Mouse (Mus musculus) heart, adult 2 months (tissue): Measurements from ENCODE around the gene Slc25a42. TPM values are rescaled to one million over a fixed set of nuclear protein-coding genes. Genes with fewer than 3 reads are reported as not detected.

Source experiments
- DNase-seq, 2 experiments: peaks; one replicate each; pipeline ENCODE4 v3.0.0; 2021
- H3K27ac ChIP-seq: fragments of 200-600 bp; 2 replicates; pipeline ENCODE4 v1.8.1; 2022
- H3K27me3 ChIP-seq: fragments of 200-500 bp; 2 replicates; pipeline ENCODE4 v1.6.1; 2012; ENCODE audit warnings: mild to moderate bottlenecking, low read length, inconsistent platforms, mixed read lengths; ENCODE audit not compliant: control insufficient read depth, insufficient read depth
- H3K36me3 ChIP-seq: fragments of 200-500 bp; 2 replicates; pipeline ENCODE4 v1.6.1; 2012; ENCODE audit warnings: low read length, inconsistent platforms; ENCODE audit not compliant: control insufficient read depth, insufficient read depth
- H3K4me1 ChIP-seq: fragments of 200-500 bp; 2 replicates; pipeline ENCODE4 v1.6.1; 2011; ENCODE audit warnings: low read length; ENCODE audit not compliant: control insufficient read depth, insufficient read depth
- H3K4me3 ChIP-seq: fragments of 200-600 bp; 2 replicates; pipeline ENCODE4 v1.8.1; 2022
- H3K79me2 ChIP-seq: fragments of 200-500 bp; replicated peaks from 2 replicates; pipeline ENCODE4 v1.6.1; 2012; ENCODE audit warnings: mild to moderate bottlenecking, inconsistent platforms, low read length, moderate library complexity, mixed read lengths; ENCODE audit not compliant: control insufficient read depth, insufficient read depth
- H3K9ac ChIP-seq: fragments of 200-500 bp; 2 replicates; pipeline ENCODE4 v1.6.1; 2012; ENCODE audit warnings: low read depth, mild to moderate bottlenecking, control low read depth, inconsistent platforms, low read length, mixed read lengths
- CTCF ChIP-seq: fragments of 200-600 bp; IDR thresholded peaks from 2 replicates; pipeline ENCODE4 v1.8.1; 2022; ENCODE audit warnings: antibody characterized with exemption, mild to moderate bottlenecking, moderate library complexity
- EP300 ChIP-seq: fragments of 200-500 bp; IDR thresholded peaks from 2 replicates; pipeline ENCODE4 v1.6.1; 2011; ENCODE audit warnings: low read depth, low read length, control low read depth; ENCODE audit not compliant: insufficient read depth
- POLR2A ChIP-seq: fragments of 200-500 bp; IDR thresholded peaks from 2 replicates; pipeline ENCODE4 v1.6.1; 2011; ENCODE audit warnings: mild to moderate bottlenecking, low read depth, low read length, control low read depth; ENCODE audit not compliant: insufficient read depth
- WGBS: fragments of 180-500 bp; shearing (Covaris S2); methylation state at CpG from one replicate; pipeline ENCODE4 v1.1.7; 2018; 5-methylcytosine and 5-hydroxymethylcytosine counted together
- intact Hi-C: fragments of 180-260 bp; cut with DNase I; formaldehyde crosslinking; loops from one replicate; pipeline ENCODE4 v1.15.1; 2025
- long read RNA-seq: library from polyadenylated mRNA; stranded (forward); transcript quantifications from one replicate; pipeline ENCODE4 v2.0.0, GENCODE M21; 2021
- polyA plus RNA-seq: library from polyadenylated mRNA; depleted of rRNA; stranded (reverse); fragments of >200 nt; gene quantifications from 2 replicates; pipeline ENCODE4 v1.2.3, GENCODE M21; 2012; rRNA removed
- total RNA-seq, 2 experiments: library from RNA; stranded (reverse); gene quantifications; 2 replicates each; pipeline ENCODE4 v1.2.3; 2021

Gene Slc25a42
- total RNA-seq, result 10 to 100 TPM; 49.6 to 51.6 TPM
- polyA plus RNA-seq, result 111 and 128 TPM in 2 replicates
- long read RNA-seq, transcript Slc25a42-202 (8 exons, 3,196 nt), result major isoform, 11 of 17 reads
- long read RNA-seq, partial matches to known transcripts, result 3 of 17 reads
- long read RNA-seq, other reads (novel, unspliced or antisense), result 1 of 17 reads

DNA sequence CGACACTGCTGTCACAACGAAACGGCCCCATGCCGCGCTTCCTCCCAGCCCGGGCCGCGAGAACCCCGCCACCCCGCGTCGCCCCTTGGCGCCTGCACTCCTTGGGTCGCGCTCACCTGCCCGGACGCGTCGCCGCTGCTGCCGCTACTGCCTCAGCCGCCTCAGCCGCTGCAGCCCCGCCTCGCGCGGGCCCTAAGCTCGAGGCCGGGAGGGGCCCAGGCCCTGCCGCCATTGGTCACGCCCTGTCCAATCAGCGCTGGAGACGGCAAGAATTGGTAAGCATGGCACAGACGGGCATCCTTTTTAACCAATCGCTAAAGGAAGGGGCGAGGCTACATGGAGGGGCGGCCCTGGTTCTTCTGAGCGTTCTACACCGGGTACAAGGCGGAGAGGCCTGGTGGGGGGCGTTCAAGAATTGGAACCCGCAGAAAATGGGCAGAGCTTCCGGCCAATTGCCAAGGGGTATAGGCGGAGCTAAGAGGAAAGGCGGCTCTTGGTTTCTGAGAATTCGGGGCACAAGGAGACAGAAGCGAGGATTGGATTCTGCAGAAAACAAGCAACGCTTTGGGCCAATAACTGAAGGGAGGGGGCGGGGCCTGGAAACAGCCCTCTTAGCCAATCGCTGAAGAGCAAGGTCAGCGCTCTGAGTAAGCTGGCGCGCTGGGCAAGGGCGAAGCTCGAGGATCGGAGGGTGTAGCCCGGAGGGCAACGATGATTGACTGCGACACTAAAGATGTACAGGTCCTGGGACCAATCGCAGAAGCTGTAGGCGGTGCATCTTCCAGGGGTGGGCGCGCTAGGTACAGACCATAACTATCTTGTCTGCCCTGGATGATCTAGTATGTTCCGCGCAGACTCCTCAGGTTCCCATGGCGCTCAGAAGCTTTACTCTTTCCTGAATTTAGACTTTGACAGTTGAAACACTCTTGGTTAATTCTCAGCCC, at the start of gene Slc25a42:
Gene Slc25a42 (minus strand): TSS at position 194 of the 944 bp plus-strand sequence.
- Histone ChIP-seq H3K4me3 (peak within 1 kb of the TSS; percentile 73), H3K9ac (peak within 1 kb of the TSS; percentile 86), H3K27me3 (no peaks in the 10 kb centered on the region), H3K36me3 (no peaks in the 10 kb centered on the region), H3K4me1 (peaks cover 5% of the 10 kb centered on the region), H3K79me2 (no peaks in the 10 kb centered on the region), H3K27ac (peak within 1 kb of the TSS; percentile 96)
- TF ChIP-seq EP300 (peak; percentile 79), POLR2A (peak; percentile 83), CTCF (peak; percentile 23; the same call in 1 of the 2 replicates)
- intact Hi-C loops, result loop anchor here (2.0 to 5.0 kb wide), 2 partner anchors 22 to 310 kb away; partner anchors contain the start of genes Armc6, Ndufa13, Sugp2 and Tssk6
- peak; percentile 95 to 99 for DNase-seq
- under 1% methylated on average over 65 of the region's 66 CpGs for WGBS

GRCm38 (mm10) chr8:70259043-70259442, 46.9 kb upstream of the Slc25a42 start:
- no peaks in the 10 kb centered on the region for H3K27me3 ChIP-seq
- no peak overlapping the region for H3K4me3 ChIP-seq
- no peaks in the 10 kb centered on the region for H3K79me2 ChIP-seq
- no peak for DNase-seq
- peaks cover 3% of the 10 kb centered on the region; the same call in 1 of the 2 replicates for H3K4me1 ChIP-seq
- 51% methylated on average over 2 of the region's 2 CpGs for WGBS
- intact Hi-C loops, result no loop called here
- TF ChIP-seq POLR2A (no peak), EP300 (no peak), CTCF (no peak)
- no peak overlapping the region for H3K27ac ChIP-seq
- H3K9ac ChIP-seq, result no peak overlapping the region
- H3K36me3 ChIP-seq, result no peaks in the 10 kb centered on the region

DNA sequence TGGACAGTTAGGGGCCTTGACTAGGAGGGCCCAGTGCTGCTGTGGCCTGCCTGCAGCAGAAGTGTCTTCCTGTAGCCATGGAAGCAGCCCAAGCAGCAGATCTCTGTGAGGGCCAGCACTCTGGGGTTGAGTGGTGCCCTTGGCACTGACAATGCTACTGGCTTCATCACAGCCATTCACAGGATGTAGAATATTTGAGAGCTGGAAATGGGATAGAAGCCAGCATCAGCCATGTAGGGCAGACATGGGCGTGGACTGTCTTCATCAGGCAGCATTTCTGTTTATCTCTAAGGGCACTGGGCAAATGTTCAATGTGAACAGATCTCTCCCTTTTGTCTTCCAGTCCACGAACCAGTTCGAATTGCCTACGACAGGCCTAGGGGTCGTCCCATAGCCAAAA, 46.5 kb upstream of the Slc25a42 start:
- peak in 1 of 2 experiments; percentile 21 for DNase-seq
- 36% methylated on average over 5 of the region's 5 CpGs for WGBS
- Histone ChIP-seq H3K27me3 (no peaks in the 10 kb centered on the region), H3K4me3 (no peak overlapping the region), H3K4me1 (peaks cover 3% of the 10 kb centered on the region; the same call in 1 of the 2 replicates), H3K27ac (no peak overlapping the region), H3K79me2 (no peaks in the 10 kb centered on the region), H3K9ac (no peak overlapping the region), H3K36me3 (no peaks in the 10 kb centered on the region)
- TF ChIP-seq EP300 (no peak), CTCF (no peak), POLR2A (no peak)
- intact Hi-C loops, result no loop called here

DNA sequence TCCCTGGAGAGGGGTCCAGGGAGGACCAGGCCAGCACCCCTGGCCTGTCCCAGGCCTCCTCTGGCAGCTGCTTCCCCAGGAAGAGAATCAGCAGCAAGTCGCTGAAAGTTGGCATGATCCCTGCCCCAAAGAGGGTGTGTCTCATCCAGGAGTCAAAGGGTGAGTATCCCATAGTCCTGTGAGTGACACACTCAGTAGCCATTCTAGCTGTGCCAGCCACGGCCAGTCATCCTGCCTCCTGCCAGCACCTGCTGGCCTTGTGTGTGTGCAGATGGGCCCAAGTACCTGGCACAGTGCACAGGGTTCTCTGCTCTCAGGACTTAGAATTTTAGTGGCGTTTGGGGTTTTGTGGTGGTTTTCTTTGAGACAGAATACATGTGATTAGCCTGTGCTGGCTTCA, 45.4 kb upstream of the Slc25a42 start:
- H3K27ac ChIP-seq, result no peak overlapping the region
- H3K4me3 ChIP-seq, result no peak overlapping the region

DNA sequence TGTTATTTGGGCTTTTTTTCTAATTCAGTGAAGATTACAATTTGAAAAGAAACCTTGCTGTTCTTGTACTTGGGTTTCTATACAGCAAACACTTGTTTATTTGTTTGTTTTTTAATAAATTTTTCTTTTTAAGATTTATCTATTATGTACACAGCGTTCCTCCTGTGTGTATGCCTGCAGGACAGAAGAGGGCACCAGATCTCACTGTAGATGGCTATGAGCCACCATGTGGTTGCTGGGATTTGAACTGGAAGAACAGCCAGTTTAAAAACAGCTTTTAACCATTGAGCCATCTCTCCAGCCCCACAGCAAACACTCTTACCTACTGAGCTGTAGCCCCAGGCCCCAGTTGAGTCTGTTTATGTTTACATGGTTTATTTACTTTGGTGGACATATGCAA, 42.5 kb upstream of the Slc25a42 start:
- Histone ChIP-seq H3K27me3 (no peaks in the 10 kb centered on the region), H3K79me2 (no peaks in the 10 kb centered on the region), H3K27ac (no peak overlapping the region), H3K4me1 (peaks cover 3% of the 10 kb centered on the region; the same call in 1 of the 2 replicates), H3K4me3 (no peak overlapping the region), H3K9ac (no peak overlapping the region), H3K36me3 (no peaks in the 10 kb centered on the region)
- 62% methylated on average over 1 of the region's 1 CpGs for WGBS
- TF ChIP-seq POLR2A, result no peak
- peak; percentile 59 for TF ChIP-seq CTCF
- intact Hi-C loops, result no loop called here
- DNase-seq, result no peak

More for the DNA sequence above, 45.4 kb upstream of the Slc25a42 start:
- H3K9ac ChIP-seq, result no peak overlapping the region
- 61% methylated on average over 3 of the region's 3 CpGs for WGBS
- intact Hi-C loops, result no loop called here
- no peaks in the 10 kb centered on the region for H3K36me3 ChIP-seq
- no peak for DNase-seq
- H3K4me1 ChIP-seq, result peaks cover 3% of the 10 kb centered on the region; the same call in 1 of the 2 replicates
- no peaks in the 10 kb centered on the region for H3K79me2 ChIP-seq
- TF ChIP-seq EP300, result no peak
- TF ChIP-seq POLR2A, result no peak
- TF ChIP-seq CTCF, result no peak
- H3K27me3 ChIP-seq, result no peaks in the 10 kb centered on the region

DNA sequence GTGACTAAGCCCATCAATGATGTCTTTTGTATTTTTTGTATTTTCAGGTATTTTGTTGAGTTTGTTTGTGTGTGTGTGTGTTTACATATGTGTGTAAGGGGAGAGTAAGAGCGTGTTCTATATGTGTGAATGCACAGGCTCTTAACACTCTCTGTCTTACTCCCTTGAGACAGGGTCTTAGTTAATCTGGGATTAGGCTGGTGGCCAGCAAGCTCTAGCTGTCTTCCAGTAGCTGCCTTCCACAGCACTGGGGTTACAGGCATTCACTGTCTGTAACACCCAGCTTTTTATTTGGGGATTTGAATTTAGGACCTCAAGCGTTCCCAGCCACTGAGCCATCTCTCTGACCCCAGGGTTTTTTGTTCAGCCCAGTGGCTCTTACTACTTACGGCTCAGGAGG, 35.7 kb upstream of the Slc25a42 start:
- no peaks in the 10 kb centered on the region for H3K27me3 ChIP-seq
- no peak overlapping the region for H3K27ac ChIP-seq
- H3K4me3 ChIP-seq, result no peak overlapping the region
- H3K79me2 ChIP-seq, result 0 out of 2 replicates have a peak, but pooled peaks cover 1% of the 10 kb centered on the region
- WGBS, result 92% methylated on average over 3 of the region's 3 CpGs
- no peaks in the 10 kb centered on the region; the same call in 1 of the 2 replicates for H3K4me1 ChIP-seq
- intact Hi-C loops, result no loop called here
- H3K9ac ChIP-seq, result no peak overlapping the region
- no peak for DNase-seq
- no peak for TF ChIP-seq CTCF
- no peak for TF ChIP-seq EP300
- TF ChIP-seq POLR2A, result no peak
- H3K36me3 ChIP-seq, result peaks cover 7% of the 10 kb centered on the region
